Mouse (Mus musculus) c-Kit-positive CD71-positive TER-119-positive erythroid progenitor cells, embryonic 14.5 days (primary cell): ENCODE results near the gene 4933428G20Rik.

Experiments used
- DNase-seq: peaks from one replicate; pipeline ENCODE4 v3.0.0-alpha.2; 2013; ENCODE audit warnings: low spot score

4933428G20Rik gene

DNA sequence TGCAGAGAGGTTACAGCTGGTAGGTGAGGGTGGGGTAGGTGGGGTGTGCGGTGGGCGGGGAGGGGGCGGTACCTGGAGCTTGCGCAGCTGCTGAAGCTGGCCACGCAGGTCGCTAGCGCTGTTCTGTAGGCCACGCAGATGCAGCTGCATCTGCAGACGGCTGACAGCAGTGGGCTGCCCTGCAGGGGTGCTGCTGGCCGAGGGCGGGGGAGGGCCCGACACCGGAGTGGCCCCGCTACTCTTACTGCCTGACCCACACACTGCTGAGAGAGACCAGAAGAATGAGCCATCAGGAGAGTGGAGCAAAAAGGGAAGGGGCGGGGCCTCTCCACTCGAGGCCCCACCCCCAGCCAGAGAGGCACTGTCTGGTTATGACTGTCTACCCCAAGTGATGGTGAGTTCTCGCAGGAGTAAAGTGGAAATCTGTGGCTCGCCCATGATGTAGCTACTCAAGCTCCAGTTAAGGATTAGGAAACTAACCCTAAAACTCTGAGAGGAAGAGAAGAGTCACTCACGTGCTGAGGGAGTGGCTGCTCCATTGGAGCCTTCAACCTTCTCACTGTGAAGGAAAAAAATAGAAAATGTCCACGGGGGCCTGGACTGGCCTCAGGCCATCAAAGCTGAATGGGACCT lies 32.9 kb upstream of the 4933428G20Rik start:
- DNase-seq, result no peak

DNA sequence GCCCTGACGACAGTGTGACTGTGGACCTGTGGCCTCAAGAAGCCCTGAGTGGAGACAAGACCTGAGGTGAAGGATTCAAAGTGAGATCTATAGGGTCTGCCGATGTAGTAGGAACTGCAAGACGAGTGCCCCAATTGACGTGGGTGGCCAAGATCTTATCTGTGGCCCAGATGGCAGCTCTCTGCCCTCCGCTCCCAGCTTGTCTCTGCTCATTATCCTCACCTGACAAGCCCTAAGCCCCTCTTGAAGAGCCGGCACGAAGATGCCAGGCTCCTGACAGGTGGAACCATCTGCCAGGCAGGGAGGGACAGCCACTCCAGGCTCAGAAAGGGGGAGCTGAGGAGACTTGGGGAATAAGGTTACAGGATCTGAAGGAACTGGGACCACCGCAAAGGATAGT lies 32.2 kb upstream of the 4933428G20Rik start:
- no peak for DNase-seq

DNA sequence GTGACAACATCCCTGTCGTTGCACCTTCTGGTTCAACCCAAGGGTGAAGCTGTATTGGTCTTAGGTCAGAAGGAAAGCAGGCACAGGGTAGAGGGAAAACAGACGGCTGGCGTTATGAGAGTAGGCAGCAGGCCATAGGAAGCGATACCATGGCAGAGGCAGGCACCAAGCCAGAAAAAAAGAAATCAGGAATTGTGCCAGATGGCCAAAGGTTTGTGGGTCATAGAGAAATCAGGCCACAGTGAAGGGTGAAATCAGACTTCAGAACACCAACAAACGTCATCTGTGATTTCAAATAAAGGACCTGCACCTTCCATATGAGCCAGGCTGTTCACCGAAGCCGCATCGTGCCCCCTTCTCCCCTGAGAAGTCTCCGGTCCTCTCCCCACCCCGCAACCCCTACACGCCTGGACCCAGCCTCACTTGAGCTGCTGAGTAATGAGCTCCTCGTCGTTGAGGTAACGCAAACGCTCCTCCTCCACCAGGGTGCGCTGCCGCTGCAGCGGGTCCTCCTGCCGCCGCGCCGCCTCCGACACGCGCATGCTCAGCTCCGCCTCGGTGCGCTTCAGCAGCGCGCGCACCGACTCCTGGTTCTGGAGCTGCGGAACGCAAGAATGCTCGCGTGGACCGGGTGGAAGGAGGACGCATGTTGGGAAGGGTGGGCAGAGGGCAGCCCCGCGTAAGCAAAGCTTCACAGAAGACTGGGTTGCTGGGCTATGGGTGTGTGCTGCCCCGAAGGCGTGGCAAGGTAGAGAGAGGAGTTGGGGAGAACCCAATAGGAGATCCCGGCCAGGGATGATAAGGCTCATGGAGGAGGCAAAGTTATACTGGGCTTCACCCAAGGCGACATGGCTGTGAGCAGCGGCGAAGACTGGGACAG lies 31.5 kb upstream of the 4933428G20Rik start:
- DNase-seq, result peak; percentile 78

DNA sequence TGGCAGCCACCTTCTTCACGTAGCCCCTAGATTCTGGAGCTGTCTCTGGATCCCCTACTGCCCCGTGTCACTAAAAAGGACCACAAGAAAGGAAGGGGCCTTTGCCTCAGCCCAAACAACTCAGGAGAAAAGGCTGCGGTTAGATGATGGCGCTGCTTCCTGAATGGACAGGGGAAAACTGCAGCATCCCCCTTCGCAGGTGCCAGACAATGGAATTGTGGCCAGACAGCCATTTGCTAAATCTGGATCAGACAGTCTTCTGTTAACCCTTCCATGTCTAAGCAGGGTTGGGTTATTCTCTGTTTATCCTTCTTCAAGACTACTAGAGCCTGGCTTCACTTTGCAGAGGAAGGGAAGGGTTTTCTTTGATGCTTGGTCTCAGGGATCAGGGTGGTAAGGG lies 30.8 kb upstream of the 4933428G20Rik start:
- DNase-seq, result no peak

DNA sequence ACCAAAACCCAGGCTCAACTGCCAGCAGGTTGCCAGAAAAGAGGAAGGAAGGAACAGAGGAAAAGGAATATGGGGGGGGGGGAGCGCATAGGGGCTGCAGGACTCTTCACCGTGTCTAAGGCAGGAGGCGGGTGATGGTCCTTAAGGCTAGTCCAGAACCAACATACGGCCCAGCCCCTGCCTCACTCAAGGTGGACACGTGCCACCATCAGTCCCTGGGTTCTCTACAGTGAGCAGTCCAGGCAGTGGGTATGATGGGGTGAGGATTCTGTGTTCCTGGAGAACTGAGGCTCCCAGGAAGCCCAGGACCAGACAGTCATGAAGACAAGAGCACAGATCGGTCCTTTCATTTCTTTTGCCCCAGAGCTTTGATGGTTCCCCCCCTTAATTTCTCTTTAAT lies 29.9 kb upstream of the 4933428G20Rik start:
- DNase-seq, result no peak

DNA sequence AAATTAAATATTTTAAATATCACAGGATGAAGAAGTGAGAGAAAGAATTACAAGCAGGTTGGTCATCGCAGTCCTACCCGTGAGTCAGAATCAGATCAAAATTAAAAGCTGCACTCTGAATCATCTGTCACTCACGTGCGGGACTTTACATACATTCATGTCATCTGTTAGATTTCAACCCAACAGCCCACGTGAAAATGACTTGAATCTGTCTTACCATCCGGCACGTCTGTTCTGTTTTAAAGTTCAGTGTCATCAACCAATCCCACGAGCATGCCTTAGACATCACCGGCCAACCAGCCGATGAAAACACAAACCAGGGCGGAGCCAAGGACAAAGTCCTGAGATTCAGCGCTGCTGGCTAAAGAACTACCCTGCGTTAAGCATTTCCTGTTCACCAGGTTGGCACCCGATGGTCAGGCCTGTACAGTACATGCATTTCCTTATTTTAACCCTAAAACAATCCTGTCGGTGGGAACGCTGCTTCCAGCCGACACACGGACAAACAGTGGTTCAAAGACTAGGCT lies 28.2 kb upstream of the 4933428G20Rik start:
- DNase-seq, result no peak

DNA sequence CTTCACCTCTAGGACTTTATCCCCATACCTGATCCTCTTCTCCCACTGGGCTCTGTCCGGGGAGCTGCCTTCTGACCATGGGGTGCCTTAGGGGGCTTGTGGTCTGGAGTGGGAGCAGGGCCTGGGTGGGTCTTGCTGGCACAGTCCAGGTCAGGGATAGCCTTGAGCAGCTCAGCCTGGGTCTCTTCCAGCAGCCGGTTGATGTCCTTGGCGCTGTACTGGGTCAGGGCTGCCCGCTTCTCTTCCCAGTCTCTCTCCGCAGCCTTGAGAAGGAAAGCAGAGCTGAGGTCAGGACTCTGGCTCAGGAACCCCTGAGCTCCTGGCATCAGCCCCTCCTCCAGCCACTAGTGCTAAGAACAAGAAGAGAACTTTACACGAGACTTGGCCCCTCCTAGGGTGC lies 25.2 kb upstream of the 4933428G20Rik start:
- no peak for DNase-seq

DNA sequence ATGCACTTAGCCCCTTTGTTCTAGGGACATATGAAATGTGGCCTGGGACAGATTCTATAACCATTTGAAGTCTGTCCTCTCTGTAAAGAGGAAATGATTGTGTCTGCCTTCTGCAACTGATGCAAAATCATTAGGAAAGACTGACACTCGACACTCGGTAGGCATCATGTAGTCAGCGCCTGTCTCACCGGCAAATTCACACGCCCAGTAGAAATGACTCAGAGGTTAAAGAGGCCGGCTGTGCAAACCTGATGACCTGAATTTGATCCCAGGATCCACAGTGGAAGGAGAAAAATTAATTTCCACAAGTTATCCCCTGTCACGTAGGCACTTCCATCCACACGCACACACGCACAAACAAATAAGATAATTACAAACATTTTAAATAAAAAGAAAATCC lies 24.2 kb upstream of the 4933428G20Rik start:
- DNase-seq, result no peak

DNA sequence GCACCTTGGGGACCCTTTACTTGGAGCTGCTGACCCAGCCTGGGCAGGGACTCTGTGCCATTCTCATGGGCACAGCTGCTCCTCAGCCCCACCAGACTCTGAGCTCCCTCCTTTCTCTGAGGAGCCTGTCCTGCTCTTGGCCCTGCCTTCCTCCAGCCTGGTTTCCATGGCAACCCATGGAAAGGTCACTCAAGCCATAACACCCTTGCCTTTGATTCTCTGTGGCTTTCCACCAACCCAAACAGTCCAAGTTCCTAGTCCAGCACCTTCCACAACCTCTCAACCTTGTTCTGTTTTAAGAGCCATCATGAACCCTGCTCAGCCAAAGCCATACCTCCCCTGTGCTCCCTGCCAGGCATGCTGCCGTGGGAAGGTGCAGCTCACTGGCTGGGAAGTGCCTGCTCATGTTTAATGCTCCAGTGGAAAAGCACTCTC lies 23.7 kb upstream of the 4933428G20Rik start:
- DNase-seq, result no peak

DNA sequence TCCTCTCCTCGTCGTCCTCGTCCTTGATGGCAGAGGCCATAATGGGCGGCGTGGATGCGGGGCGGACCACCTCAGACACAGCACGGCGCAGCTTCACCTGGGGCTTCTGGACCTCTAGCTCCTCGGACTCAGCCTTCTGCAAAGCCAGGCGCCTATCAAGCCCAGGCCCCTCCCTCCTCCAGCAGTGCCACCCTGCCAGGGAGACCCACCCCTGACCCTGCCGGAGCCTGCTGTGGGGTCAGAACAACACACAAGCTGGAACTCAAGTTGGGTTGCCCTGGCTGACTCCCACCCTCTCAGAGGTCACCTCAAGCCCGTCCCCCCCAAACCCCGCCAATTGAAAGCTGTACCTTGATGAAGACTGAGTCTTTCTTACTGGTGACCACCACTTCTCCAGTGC lies 23.0 kb upstream of the 4933428G20Rik start:
- no peak for DNase-seq

DNA sequence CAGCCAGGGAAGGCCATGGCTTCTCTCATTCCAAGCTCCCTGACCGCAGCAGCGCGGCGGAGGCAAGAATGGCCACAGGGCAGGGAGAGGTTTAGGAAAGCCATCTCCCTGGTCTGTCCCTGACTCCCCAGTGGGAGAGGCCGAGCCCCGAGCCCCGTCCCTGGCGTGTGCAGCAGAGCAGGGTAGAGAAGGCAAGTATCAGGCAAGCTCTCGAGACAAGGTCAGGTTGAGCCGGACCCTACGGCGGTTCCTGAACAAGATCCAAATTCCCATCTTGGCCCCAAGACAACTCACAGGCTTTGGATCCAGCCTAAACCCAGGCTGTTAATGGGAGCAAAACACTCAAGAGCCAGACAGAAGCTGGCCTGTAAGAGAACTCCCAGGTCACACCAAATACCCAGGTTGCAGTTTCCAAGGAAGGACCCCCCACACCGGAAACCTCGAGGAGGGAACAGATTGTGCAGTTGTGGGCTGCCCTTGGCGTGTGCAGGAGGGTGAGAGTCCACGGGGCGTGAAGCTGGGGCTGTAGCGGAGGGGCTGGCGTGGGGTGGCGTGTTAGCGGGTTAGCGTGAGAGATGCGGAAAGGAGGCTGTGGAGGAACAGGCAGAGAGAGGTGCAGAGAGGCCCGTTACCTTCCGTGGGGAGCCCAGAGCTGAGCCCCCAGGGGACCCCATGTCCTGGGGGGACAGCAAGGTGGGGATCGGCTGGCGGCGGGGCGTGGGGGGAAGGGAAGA lies 21.8 kb upstream of the 4933428G20Rik start:
- DNase-seq, result no peak

DNA sequence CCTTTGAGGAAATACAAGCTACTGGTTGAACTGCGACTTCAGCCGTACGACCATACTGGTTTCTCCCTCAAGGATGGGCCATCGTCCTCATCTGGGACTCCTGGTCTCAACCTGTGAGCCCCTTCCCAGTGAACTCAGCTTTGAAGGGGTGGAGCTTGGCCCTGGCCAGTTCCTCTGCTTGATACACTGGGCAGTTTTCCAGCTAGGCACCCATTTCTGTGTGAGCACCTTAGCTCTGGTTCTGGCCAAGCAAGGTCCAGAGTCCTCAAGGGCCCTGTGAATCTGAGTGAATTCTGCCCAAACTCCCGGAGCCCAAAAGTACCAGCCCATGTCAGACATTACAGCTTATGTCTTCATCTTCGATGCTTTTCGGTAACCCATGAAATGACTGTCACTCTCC lies 20.4 kb upstream of the 4933428G20Rik start:
- DNase-seq, result no peak

DNA sequence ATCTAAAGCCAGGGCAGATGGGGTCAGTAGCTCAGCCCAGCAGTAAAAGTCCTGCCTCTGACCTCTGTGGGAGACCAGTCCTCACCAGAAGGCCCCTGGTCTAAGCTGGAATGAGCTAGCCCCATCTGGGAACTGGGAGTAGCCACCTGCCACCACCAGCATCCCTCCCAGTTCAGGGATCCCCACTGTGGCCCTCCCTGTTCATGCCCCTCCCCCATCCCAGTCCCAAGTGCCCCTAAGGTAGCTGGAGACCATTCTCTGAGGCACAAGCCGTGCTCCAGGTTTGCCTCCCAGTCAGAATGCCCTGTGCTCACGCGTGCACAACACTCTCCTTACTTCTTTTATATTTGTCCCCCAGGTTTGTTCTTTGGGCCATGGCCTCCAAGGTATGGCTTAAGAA lies 12.9 kb upstream of the 4933428G20Rik start:
- DNase-seq, result no peak

DNA sequence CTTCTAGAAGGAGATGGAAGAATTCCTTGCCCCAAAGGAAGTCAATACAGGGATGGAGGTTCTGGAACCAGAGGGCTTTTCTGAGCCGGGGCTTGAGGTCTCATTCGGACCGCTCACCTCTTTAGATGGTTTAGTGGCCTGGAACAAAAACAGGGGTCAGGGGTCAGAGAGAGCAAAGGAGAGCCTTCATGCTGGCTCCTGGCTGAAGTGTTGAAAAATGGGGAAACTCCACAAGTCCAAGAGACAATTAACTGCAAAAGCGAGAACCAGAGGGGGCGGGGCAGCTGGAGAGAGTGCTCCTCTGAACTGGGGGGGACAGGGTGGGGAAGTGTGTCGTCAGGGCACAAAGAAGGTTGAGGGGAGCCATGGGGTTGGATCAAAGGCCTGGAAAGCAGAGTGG lies 12.4 kb upstream of the 4933428G20Rik start:
- DNase-seq, result no peak

DNA sequence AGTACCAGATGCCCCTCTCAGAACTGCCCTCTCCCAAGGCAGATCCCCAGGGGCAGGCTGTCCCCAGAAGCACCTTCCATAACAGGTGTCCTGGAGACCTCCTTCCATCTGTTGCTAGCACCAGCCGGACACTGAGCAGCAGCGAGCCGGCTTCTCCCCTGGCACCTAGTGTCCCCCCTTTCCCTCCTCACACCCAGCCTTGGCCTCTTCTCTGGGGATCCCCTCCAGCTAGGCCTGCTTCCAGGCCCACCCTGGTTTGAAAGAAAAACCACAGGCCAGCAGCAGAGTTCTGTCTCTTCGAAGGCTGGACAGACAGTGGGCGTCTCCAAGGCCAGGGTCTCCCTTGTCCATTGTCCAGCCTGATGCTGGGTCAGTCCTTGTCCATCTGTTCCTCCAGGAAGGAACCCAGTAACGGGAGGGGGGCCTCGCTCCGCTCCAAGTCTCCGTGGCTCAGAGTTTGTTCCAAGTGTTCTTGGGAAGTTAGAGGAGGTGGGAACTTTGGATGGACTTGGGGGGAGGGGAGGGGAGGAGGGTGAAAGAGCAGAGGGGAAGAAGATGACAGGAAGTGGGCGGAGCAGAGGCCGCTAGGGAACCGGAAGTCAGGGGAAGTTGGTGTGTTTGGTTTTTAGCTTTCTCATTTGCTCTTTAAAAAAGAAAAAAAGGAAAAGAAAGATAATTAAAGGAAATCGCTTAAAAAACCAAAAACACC lies 11.7 kb upstream of the 4933428G20Rik start:
- DNase-seq, result no peak

DNA sequence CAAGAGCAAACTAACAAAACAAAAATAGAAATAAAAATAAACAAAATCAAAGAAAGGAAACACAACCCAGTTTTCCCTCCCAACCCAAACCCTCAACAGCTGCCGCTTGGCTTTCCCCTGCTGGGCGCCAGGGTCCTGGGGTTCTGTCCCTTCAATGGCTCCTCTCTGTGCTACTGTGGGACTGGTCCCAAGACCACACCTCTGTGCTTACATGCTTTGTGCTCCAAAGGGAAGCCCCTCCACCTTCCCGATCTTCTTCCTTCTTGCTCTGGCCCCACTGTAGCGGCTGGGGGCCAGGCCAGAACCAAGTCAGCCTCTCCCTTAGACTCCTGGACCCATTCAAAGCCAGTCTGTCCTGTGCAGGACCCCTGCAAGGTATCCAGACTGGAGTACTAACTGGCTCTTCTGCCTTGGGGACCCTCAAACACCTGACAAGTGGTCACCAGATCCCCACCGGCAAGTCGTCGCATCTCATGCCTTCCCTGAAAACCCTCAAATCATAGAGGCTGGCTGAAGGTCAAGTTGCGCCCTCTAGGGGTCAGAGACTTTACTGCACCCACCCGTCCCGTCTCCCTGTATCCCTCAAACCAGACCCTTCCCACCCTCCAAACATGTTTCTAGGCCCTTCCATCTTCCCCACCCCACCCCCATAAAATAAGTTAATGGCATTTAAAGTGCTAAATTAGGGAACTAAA lies 11.0 kb upstream of the 4933428G20Rik start:
- DNase-seq, result peak; percentile 64

DNA sequence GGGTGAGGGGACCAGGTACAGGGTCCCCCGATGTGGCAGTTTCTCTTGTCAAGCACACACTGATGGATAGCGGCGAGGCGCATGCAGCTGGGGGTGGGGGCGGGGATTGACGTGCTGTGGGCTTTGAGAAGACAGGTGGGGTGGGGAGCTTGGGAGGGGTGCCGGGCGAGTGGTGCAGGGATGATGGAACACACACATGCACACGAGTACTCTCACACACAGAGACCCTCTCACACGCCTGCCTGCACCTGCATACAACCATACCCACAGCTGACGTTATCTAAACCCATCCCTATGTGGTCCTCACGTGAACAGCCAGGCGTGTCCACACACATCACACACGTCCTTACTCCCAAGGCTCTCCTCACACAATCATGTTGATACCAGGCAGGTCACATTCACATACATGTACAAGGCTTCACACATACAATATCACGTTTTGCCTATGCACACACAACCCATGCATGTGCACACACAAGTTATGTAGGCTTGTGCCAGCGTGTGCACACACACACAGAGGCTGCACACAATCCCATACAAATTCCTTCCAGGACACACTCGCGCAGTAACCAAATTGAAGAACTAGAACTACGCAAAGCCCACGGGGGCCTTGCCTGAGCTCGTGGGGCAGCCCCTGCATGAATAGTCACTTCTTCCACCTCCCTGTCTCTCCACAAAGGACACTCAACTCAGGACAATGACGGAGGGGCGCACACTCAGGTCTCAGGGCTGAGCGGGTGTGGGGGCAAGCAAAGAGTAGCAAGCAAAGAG lies 9.8 kb upstream of the 4933428G20Rik start:
- no peak for DNase-seq

DNA sequence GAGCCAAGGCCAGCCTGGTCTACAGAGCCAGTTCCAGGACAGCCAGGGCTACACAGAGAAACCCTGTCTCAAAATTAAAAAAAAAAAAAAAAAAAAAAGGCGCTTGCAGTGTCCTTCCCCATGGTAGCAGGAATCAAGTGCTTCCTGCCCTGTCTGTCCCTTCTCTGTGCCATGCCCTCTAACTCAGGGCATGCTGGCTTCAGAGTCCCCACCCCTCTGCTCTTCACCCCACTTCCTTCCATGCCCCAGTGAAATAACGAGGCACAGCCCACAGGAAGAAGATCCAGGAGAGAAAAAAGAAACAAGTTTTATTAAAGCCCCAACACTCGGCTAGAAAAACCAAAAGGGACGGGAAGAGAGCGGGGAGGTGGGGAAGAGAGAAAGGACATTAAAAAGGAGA lies 8.9 kb upstream of the 4933428G20Rik start:
- DNase-seq, result no peak

DNA sequence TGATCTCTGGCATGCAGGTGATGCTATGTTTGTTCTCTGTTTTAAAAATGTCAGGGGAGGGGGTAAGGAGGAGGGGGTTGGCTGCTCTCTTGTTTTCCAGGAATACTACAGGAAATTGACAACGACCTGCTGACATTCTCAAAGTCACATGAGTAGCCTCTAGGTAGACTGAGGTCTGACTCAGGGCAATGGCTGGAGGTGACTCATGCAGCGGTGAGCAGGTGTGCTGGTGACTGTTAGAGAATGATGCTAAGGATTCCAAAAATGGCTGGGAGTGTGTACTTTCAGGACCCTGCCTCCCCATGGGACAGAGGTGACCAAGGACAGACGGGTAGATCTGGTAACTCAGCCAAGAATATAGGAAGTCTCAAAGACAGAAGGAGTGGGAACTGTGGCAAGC lies 8.1 kb upstream of the 4933428G20Rik start:
- DNase-seq, result no peak

DNA sequence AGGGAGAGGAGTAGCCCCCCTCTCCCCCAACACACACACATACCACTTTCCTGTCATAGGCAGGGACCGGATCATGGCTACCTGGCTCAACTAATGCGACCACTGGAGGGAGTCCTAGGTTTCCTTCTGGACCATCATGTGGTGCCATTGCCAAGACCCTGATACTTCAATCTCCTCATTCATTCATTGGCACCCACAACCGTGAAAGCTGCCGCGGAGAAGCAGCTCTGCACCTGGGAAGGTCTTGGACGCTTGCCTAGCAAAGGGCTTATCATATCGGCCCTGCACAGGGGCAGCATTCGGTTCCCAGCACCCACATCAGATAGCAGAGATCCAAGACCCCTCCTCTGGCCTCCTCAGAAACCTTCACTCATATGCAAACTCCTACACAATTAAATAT lies 6.2 kb upstream of the 4933428G20Rik start:
- no peak for DNase-seq

DNA sequence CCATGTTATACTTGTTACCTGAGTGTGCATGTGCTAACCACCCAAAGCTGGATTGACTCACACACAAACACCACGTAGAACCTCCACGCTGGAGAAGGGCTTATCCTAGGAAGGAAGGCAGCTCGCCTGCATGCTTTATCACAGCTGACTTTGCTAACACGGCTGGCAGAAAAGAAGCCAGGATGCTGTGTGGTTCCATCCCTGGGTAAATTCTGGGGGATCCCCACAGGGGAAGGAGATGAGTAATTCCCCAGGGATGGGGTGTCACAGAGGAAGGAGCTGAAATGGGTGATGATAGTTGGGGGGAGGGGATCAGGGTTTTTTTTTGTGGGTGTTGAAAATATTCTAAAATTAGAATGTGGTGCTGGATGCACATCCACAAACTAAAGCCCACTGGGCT lies 5.6 kb upstream of the 4933428G20Rik start:
- no peak for DNase-seq
